Mouse (Mus musculus) limb, embryonic 15.5 days (tissue): ENCODE measurements around the gene Cmklr1. TPM values are rescaled to one million over a fixed set of nuclear protein-coding genes. Genes with fewer than 3 reads are reported as not detected.

Experiments
- ATAC-seq: fragments of 200-750 bp; cut with Nextera tagmentation; 2 replicates; pipeline ENCODE4 v1.8.0; 2017; ENCODE audit warnings: low read depth, moderate TSS enrichment; ENCODE audit not compliant: insufficient number of reproducible peaks, low FRiP score, low TSS enrichment
- H3K27ac ChIP-seq: fragments of 300-500 bp; sonication (generic); 2 replicates; pipeline ENCODE4 v1.5.1; 2015; ENCODE audit warnings: moderate library complexity, mild to moderate bottlenecking, inconsistent platforms
- H3K27me3 ChIP-seq: fragments of 300-500 bp; sonication (generic); 2 replicates; pipeline ENCODE4 v1.6.1; 2015; ENCODE audit warnings: inconsistent platforms
- H3K36me3 ChIP-seq: fragments of 300-500 bp; sonication (generic); 2 replicates; pipeline ENCODE4 v1.6.1; 2015; ENCODE audit warnings: inconsistent platforms
- H3K4me1 ChIP-seq: fragments of 300-500 bp; sonication (generic); 2 replicates; pipeline ENCODE4 v1.6.1; 2015; ENCODE audit warnings: inconsistent platforms
- H3K4me2 ChIP-seq: fragments of 300-500 bp; sonication (generic); 2 replicates; pipeline ENCODE4 v1.6.1; 2015; ENCODE audit warnings: mild to moderate bottlenecking, inconsistent platforms
- H3K4me3 ChIP-seq: fragments of 300-500 bp; sonication (generic); 2 replicates; pipeline ENCODE4 v1.5.1; 2015; ENCODE audit warnings: mild to moderate bottlenecking, inconsistent platforms
- H3K9ac ChIP-seq: fragments of 300-500 bp; sonication (generic); 2 replicates; pipeline ENCODE4 v1.6.1; 2015; ENCODE audit warnings: inconsistent platforms
- H3K9me3 ChIP-seq: fragments of 300-500 bp; sonication (generic); 2 replicates; pipeline ENCODE4 v1.6.1; 2016; ENCODE audit warnings: inconsistent platforms
- WGBS: fragments of 180-500 bp; shearing (Covaris S2); methylation state at CpG from one replicate; pipeline ENCODE4 v1.1.7; 2015; 5-methylcytosine and 5-hydroxymethylcytosine counted together
- polyA plus RNA-seq: library from polyadenylated mRNA; unstranded; fragments of >200 nt; fragmentation: Nextera tagmentation; extraction: Ambion mirVana; gene quantifications from 2 replicates; pipeline ENCODE4 v1.2.1, GENCODE M21; 2015

Cmklr1 gene
- polyA plus RNA-seq, 1 experiment from 2014 or later = 10.4 TPM

DNA sequence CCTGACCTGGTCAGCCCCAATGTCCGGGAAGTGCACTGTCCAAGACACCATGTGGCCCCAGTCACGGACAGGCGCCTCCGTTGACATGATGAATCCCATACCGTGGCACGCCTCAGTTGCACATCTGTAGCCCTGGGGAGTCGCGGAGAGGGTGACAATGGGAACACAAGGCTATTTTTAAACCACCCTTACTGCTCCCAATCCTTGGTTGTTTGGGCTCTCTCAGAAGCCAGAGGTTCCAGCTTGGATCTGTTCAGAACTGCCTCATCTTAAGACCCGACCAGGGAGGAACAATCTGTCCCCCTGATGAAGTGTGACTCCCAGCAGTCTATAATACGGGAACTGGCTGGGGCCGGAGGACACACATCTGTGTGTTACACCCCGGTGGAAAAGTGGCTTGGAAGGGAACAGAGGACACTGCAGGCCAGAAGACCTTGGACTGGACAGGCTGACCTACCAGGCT, 38.4 kb downstream of the Cmklr1 start:
- WGBS = 73% methylated on average over 12 of the region's 12 CpGs
- Histone ChIP-seq H3K27ac (no peak overlapping the region), H3K4me1 (peaks cover 32% of the 10 kb centered on the region), H3K4me3 (no peak overlapping the region), H3K9me3 (no peaks in the 10 kb centered on the region), H3K9ac (no peak overlapping the region), H3K27me3 (no peaks in the 10 kb centered on the region), H3K36me3 (peaks cover 17% of the 10 kb centered on the region), H3K4me2 (no peak overlapping the region)
- no peak for ATAC-seq

- Histone ChIP-seq H3K4me1 (peaks cover 33% of the 10 kb centered on the region), H3K27me3 (no peaks in the 10 kb centered on the region), H3K4me2 (no peak overlapping the region)
Observed at GRCm38 (mm10) chr5:113611131-113611530, 39.1 kb downstream of the Cmklr1 start.

GRCm38 (mm10) chr5:113610490-113610889, 39.7 kb downstream of the Cmklr1 start:
- H3K9me3 ChIP-seq = no peaks in the 10 kb centered on the region
- H3K4me3 ChIP-seq = no peak overlapping the region
- WGBS = 67% methylated on average over 6 of the region's 6 CpGs
- H3K4me1 ChIP-seq = peaks cover 33% of the 10 kb centered on the region
- ATAC-seq = no peak
- H3K27me3 ChIP-seq = no peaks in the 10 kb centered on the region
- no peak overlapping the region for H3K4me2 ChIP-seq
- no peak overlapping the region for H3K9ac ChIP-seq
- no peak overlapping the region for H3K27ac ChIP-seq
- H3K36me3 ChIP-seq = peaks cover 14% of the 10 kb centered on the region

More at GRCm38 (mm10) chr5:113611131-113611530, 39.1 kb downstream of the Cmklr1 start:
- ATAC-seq = no peak
- H3K27ac ChIP-seq = no peak overlapping the region
- H3K9ac ChIP-seq = no peak overlapping the region
- H3K9me3 ChIP-seq = no peaks in the 10 kb centered on the region
- no peak overlapping the region for H3K4me3 ChIP-seq
- WGBS = 82% methylated on average over 6 of the region's 6 CpGs
- peaks cover 17% of the 10 kb centered on the region for H3K36me3 ChIP-seq

- Histone ChIP-seq H3K27me3 (no peaks in the 10 kb centered on the region), H3K4me2 (no peak overlapping the region), H3K9me3 (no peaks in the 10 kb centered on the region), H3K4me1 (peaks cover 33% of the 10 kb centered on the region), H3K9ac (no peak overlapping the region), H3K36me3 (peaks cover 10% of the 10 kb centered on the region; the same call in 1 of the 2 replicates), H3K4me3 (no peak overlapping the region), H3K27ac (no peak overlapping the region)
- no peak for ATAC-seq
- 77% methylated on average over 5 of the region's 5 CpGs for WGBS
Observed at GRCm38 (mm10) chr5:113609891-113610290, 40.3 kb downstream of the Cmklr1 start.

GRCm38 (mm10) chr5:113608511-113608910, 41.7 kb downstream of the Cmklr1 start:
- no peaks in the 10 kb centered on the region for H3K9me3 ChIP-seq
- no peak overlapping the region for H3K9ac ChIP-seq
- no peaks in the 10 kb centered on the region; the same call in 1 of the 2 replicates for H3K36me3 ChIP-seq
- peak overlapping the region; percentile 80 for H3K27ac ChIP-seq
- WGBS = 72% methylated on average over 8 of the region's 8 CpGs
- H3K4me2 ChIP-seq = no peak overlapping the region
- ATAC-seq = no peak
- no peak overlapping the region for H3K4me3 ChIP-seq
- peaks cover 33% of the 10 kb centered on the region for H3K4me1 ChIP-seq
- H3K27me3 ChIP-seq = no peaks in the 10 kb centered on the region

GRCm38 (mm10) chr5:113607941-113608431, 42.2 kb downstream of the Cmklr1 start:
- peak overlapping the region; percentile 6; the same call in 1 of the 2 replicates for H3K4me2 ChIP-seq
- ATAC-seq = 0 out of 2 replicates have a peak, but pooled peaks have one; percentile 21
- WGBS = 16% methylated on average over 13 of the region's 13 CpGs
- no peaks in the 10 kb centered on the region for H3K27me3 ChIP-seq
- H3K4me1 ChIP-seq = peaks cover 33% of the 10 kb centered on the region
- H3K9me3 ChIP-seq = no peaks in the 10 kb centered on the region
- no peak overlapping the region for H3K9ac ChIP-seq
- H3K4me3 ChIP-seq = no peak overlapping the region
- peak overlapping the region; percentile 80 for H3K27ac ChIP-seq
- H3K36me3 ChIP-seq = no peaks in the 10 kb centered on the region

DNA sequence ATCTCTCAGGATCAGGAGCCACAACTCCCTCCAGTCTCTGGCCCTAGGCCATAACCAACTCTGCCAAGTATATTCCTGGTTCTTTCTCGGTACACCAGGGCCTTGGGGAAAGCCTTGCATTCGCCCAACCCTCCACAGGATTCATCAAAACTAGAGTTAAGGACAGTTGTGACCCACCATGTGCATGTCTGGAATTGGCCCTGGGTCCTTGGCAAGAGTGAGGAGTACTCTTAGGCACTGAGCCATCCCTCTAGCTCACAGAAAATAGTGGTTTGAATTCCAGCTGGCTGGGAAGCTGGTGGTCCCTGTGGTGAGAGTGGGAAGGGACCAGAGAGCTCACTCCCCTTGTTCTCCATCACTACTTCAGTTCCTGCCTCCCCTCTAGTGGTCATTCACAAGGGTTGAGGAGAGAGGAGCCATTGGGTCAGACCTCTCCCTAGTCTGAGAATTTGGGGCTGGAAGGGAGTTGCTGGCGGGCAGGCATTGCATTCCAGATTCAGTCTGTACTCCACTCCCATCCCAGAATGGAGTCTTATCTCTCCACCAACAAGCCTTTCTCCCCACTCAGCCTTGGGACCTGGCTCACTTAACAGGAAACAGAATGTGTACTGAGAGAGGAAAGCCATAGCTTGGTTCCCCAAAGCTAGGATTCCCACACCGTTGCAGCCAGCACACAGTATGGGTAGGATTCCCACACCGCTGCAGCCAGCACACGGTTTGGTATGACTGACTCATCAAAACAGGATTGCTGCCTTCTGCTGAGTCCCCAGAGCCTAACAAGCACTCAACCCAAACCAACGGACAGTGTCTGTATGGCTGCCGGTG, 43.1 kb downstream of the Cmklr1 start:
- Histone ChIP-seq H3K4me1 (peaks cover 33% of the 10 kb centered on the region), H3K4me2 (no peak overlapping the region), H3K36me3 (no peaks in the 10 kb centered on the region), H3K27me3 (no peaks in the 10 kb centered on the region), H3K27ac (peak overlapping the region; percentile 80), H3K9ac (no peak overlapping the region), H3K4me3 (no peak overlapping the region), H3K9me3 (no peaks in the 10 kb centered on the region)
- 63% methylated on average over 8 of the region's 8 CpGs for WGBS
- 0 out of 2 replicates have a peak, but pooled peaks have one; percentile 22 for ATAC-seq

DNA sequence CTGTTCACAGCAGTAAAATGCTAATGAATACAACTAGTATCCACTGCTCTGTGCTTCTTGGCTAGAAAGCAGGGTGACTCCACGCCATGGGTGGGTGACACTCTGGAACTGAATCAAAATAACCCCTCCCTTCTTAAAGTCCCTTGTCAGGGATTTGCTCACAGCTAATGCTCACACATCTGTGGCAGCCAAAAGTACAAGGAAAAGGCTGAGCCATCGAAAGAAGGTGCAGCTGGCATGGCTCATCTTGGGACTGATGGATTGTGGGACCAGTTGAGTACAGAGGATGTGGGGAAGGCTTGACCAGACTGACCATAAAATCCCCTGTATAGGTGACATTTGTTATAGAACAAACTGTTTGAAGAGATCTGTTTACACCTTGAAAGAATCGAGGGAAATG, 44.1 kb downstream of the Cmklr1 start:
- peaks cover 30% of the 10 kb centered on the region for H3K4me1 ChIP-seq
- no peak overlapping the region for H3K9ac ChIP-seq
- no peak overlapping the region for H3K27ac ChIP-seq
- H3K9me3 ChIP-seq = no peaks in the 10 kb centered on the region
- H3K4me2 ChIP-seq = no peak overlapping the region
- WGBS = 37% methylated on average over 3 of the region's 3 CpGs
- H3K4me3 ChIP-seq = no peak overlapping the region
- H3K27me3 ChIP-seq = no peaks in the 10 kb centered on the region
- no peak for ATAC-seq
- no peaks in the 10 kb centered on the region for H3K36me3 ChIP-seq

DNA sequence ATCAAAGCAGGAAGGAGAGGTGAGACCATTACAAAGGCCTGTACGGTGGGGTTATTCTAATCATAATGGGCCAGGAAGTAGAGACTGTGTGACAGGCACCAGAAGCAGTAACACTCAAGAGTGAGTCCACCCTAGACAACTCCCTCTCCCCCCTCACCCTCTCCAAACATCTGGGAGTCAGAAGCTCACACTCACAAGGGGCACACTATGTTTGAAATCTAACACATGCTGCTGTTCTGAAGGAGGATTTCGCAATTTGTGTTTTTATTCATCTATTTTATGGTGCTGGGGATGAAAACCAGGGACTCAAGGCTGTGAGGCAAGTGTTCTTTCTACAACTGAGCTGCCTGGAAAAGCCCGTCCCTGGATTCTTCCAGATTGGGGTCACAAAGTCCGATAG, 45.5 kb downstream of the Cmklr1 start:
- Histone ChIP-seq H3K27ac (no peak overlapping the region), H3K9ac (no peak overlapping the region), H3K9me3 (no peaks in the 10 kb centered on the region), H3K4me3 (no peak overlapping the region), H3K36me3 (no peaks in the 10 kb centered on the region), H3K4me1 (peaks cover 35% of the 10 kb centered on the region), H3K4me2 (no peak overlapping the region), H3K27me3 (no peaks in the 10 kb centered on the region)
- ATAC-seq = no peak
- 52% methylated on average over 4 of the region's 4 CpGs for WGBS

- no peak overlapping the region for H3K27ac ChIP-seq
- no peak overlapping the region for H3K4me2 ChIP-seq
- no peaks in the 10 kb centered on the region for H3K9me3 ChIP-seq
- H3K27me3 ChIP-seq = no peaks in the 10 kb centered on the region
- H3K36me3 ChIP-seq = no peaks in the 10 kb centered on the region
- ATAC-seq = no peak
- H3K4me1 ChIP-seq = peaks cover 26% of the 10 kb centered on the region
- WGBS = 85% methylated on average over 9 of the region's 9 CpGs
- no peak overlapping the region for H3K9ac ChIP-seq
- H3K4me3 ChIP-seq = no peak overlapping the region
Observed at GRCm38 (mm10) chr5:113603471-113603870, 46.8 kb downstream of the Cmklr1 start.

DNA sequence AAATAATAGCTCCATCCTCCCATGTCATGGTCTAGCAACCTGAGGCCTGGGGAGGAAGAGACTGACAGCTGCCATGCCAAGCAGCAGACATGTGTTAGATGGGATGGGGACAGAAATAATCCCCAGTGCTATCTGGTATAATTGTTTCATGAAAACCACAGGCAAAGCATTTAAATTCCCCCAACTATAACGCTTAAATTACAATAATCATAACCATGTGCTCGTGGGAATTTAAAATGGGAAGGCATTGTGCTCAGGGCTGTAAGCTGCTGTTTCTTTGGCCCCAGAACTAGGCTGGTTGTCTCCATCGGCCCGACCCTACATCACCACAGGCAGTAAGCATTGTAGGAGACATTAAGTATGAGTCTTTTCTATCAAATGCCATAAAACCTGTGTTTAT, 49.4 kb downstream of the Cmklr1 start:
- no peak overlapping the region for H3K9ac ChIP-seq
- H3K4me1 ChIP-seq = peaks cover 8% of the 10 kb centered on the region
- no peak for ATAC-seq
- no peaks in the 10 kb centered on the region for H3K36me3 ChIP-seq
- no peak overlapping the region for H3K4me2 ChIP-seq
- H3K27me3 ChIP-seq = no peaks in the 10 kb centered on the region
- no peak overlapping the region for H3K4me3 ChIP-seq
- WGBS = 41% methylated on average over 4 of the region's 4 CpGs
- no peak overlapping the region for H3K27ac ChIP-seq
- no peaks in the 10 kb centered on the region for H3K9me3 ChIP-seq

DNA sequence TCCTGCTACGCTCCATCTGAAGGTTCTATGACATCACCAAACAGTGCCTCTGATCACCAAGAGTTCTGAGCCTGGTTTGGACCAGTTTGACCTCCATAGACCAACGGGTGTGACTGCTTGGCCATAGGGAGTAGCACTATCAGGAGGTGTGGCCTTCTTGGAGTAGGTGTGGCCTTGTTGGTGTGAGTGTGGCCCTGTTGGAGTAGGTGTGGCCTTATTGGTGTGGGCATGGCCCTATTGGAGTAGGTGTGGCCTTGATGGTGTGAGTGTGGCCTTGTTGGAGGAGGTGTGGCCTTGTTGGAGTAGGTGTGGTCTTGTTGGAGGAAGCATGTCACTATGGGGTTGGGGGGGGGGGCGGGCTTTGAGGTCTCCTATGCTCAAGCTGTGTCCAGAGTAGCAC, 50.0 kb downstream of the Cmklr1 start:
- Histone ChIP-seq H3K27ac (no peak overlapping the region), H3K4me2 (no peak overlapping the region), H3K9ac (no peak overlapping the region), H3K27me3 (no peaks in the 10 kb centered on the region), H3K9me3 (no peaks in the 10 kb centered on the region), H3K4me3 (no peak overlapping the region), H3K36me3 (no peaks in the 10 kb centered on the region), H3K4me1 (peaks cover 8% of the 10 kb centered on the region)
- no peak for ATAC-seq
- WGBS = 85% methylated on average over 3 of the region's 3 CpGs
